Mouse (Mus musculus) megakaryocyte-erythroid progenitor cell, adult 5-6 weeks (primary cell): ENCODE measurements around the gene Fut4. TPM values are rescaled to one million over a fixed set of nuclear protein-coding genes. Genes with fewer than 3 reads are reported as not detected.

Experiments
- ATAC-seq: replicated peaks from 2 replicates; pipeline ENCODE4 v1.8.0; 2016; ENCODE audit warnings: mild to moderate bottlenecking, inconsistent platforms; ENCODE audit not compliant: severe bottlenecking, poor library complexity, low FRiP score, low TSS enrichment
- total RNA-seq, 2 experiments: library from RNA; stranded (forward) in 1 of 2; stranded (reverse) in 1 of 2; fragments of 200-1000, 215-1000 nt in 1 of 2; fragments of >200 nt in 1 of 2; fragmentation: Nextera tagmentation in 1 of 2; gene quantifications; 2 replicates each; pipeline ENCODE4 v1.2.3; 2014 to 2017

Fut4 gene
- total RNA-seq (2014; fragmentation: Nextera tagmentation) (0.48 and 0.72 TPM in 2 replicates), total RNA-seq (2017) (0.57 and 1.1 TPM in 2 replicates)

DNA sequence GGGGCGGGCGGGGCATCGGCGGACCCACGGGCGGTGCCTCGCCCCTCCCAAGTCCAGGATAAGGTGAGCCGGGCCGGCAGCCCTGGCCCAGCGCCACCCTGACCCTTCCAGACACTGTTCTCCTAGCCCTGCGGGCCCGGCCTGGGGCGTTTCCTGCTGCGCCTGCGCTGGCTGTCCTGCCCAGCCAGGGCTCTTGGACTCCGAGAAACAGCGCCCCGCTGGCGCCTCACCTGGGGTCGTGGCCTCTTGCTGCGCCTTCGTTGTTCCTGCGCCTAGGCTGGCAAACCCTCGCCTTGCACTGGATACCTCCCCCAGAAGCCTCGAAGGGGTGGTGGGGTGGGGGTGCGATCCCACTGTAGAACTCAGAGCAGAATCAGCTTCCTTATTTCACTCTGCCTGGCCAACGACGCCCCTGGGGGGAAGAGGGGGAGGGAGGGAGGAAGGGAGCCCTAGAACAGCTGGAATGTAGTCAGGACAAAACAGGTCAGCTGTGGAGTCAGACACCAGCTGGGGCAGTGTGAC, at the start of gene Fut4:
Gene Fut4, minus strand, starts transcription at position 393 of the 522 bp plus-strand sequence.
- ATAC-seq: peak; percentile 62

- no peak for ATAC-seq
Observed at GRCm38 (mm10) chr9:14787356-14787755, 35.2 kb upstream of the Fut4 start.

DNA sequence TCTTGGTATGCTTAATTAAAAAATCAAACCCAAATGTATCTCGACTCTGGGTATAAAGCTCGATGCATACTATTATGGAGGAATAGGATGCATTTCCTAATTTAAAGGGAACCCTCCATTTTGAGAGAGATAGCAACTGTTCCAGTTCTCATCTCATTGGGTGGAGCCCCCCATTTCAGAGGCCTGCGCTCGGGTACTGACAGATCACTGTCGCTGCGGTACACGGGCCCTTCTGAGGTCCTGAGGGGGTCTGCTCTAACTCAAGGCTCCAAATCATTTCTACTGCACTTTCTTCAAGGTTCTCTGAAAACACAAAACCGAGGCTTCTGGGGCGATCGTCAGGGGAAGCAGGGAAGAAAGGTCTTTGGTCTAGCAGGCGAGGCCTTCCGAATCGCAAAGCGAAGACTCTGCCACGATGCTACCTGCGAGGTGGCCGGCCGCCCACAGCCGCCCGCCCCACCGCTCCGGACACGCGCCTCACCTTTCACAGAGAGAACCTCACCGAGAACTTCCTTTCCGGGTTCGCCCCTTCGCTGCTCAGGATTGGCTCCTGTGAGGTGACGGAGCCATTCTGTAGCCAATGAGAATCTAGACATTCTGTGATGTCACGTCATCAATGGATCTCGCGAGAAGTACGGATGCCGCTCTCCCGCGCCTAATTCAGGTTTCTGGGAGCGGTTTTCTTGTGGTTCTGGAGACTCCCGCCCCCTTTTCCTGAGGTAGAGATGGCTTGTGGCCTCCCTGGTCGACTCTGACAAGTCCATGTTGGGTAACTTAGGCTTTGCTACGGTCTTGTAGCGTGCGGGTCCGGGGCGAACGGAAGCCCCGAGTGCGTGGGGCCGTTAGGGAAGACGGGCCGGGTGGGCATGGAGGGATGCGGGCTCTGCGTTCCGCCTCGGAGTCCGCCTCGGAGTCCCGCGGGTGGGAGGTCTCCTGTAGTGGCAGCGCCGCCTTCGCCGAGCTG, 32.1 kb upstream of the Fut4 start, which contains the start of the genes Mre11a and Ankrd49:
Gene Mre11a, plus strand, starts transcription at position 616 of the 964 bp plus-strand sequence.
Gene Ankrd49, minus strand, starts transcription at position 818 of the 964 bp plus-strand sequence.
- peak; percentile 99 for ATAC-seq

- no peak for ATAC-seq
Observed at GRCm38 (mm10) chr9:14778341-14778740, 26.1 kb upstream of the Fut4 start.

DNA sequence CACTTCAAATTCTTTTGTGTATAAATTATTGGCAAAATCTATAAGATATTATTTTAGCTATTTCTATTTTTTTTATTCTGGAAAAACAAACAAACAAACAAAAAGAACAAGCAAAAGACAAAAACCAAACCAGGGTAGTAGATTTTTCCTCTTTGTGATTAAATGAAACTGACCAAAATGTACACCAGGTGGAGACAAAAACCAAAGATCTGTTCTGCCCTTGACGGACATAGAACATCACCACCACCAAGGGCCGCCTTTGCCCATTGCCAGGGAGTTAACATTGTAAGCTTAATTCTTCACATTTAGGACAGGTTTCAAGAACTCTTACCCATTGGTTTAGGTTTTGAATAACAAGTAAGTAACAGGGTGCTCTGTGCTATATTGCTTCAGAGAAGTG, 21.6 kb upstream of the Fut4 start:
- ATAC-seq: no peak

GRCm38 (mm10) chr9:14772074-14772473, 19.9 kb upstream of the Fut4 start:
- no peak for ATAC-seq

- peak; percentile 50 for ATAC-seq
Observed at GRCm38 (mm10) chr9:14770803-14771471, 18.7 kb upstream of the Fut4 start, which contains the start of gene 1700012B09Rik. TSS of gene 1700012B09Rik (minus strand) at chr9:14771030.

DNA sequence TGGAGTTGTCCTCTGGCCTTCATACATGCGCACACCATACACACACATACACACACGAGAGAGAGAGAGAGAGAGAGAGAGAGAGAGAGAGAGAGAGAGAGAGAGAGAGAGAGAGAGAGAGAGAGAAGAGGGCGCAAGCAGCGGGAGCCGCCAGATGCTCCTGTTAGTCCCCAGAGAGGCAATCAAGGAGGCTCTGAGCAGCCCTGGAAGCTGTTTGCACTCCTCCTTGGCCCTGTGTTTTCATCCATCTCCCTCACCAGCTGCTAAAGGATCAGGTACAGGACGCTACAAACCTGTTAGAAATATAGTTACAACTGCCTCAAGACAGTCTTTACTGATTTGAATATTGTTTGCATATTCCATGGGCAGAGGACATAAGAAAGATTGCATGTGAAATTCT, 17.6 kb upstream of the Fut4 start:
- no peak for ATAC-seq

DNA sequence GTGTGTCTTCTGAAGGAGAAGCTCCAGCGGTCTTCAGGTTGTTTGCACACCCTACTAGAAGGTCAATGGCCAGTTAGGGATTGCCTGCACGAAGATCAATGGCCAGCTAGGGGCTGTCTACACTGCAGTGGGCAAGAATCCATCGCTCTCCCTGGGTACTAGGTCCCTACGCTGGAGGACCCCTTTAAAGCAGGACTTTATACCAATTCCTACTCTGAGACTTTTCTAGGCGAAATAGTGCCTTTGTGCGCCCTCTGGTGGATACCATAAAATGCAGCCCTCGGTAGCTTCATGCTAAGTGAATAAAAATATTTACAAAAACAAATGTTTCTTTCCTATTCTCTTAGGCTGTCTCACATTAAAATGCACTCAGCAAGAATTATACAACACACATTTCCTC, 12.6 kb upstream of the Fut4 start:
- peak; percentile 77 for ATAC-seq

GRCm38 (mm10) chr9:14759261-14759660, 7.1 kb upstream of the Fut4 start:
- no peak for ATAC-seq

DNA sequence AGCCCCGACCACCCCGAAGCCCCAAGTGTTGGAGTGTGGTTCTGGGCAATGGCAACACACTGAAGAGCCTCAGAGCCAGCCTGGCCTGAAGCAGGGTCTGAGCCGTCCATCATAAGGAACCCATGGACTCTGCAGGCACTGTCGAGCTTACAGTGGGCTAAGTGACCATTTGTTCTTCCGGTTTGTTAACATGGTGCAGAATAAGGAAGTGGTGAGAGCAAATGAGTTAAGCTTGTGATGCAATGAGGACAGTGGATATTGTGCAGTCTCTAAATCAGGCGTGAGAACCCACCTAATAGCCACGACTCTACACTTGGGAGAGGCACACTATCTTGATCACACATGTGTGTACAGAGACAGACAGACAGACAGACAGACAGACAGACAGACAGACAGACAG, 6.4 kb upstream of the Fut4 start:
- no peak for ATAC-seq

GRCm38 (mm10) chr9:14754469-14754868, 2.3 kb upstream of the Fut4 start:
- ATAC-seq: no peak

DNA sequence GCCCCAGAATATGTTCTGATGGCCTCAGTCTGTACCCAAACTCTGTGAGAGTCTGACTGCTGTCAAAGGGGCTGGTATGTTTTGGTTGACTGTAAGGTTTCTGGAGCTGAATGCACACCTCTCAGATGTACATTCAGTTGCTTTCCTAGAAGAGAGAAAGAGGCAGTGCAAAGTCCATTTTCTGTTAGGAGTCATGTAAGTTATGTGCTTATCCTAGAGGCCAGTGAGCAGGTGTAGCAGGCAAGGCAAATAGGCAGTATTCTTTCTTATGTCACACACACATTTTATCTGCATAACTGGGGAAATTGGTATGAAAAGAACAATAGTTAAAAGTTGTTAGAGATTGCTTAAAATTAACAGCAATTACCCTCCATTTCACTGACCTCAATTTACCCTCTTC, 1.8 kb upstream of the Fut4 start:
- no peak for ATAC-seq

DNA sequence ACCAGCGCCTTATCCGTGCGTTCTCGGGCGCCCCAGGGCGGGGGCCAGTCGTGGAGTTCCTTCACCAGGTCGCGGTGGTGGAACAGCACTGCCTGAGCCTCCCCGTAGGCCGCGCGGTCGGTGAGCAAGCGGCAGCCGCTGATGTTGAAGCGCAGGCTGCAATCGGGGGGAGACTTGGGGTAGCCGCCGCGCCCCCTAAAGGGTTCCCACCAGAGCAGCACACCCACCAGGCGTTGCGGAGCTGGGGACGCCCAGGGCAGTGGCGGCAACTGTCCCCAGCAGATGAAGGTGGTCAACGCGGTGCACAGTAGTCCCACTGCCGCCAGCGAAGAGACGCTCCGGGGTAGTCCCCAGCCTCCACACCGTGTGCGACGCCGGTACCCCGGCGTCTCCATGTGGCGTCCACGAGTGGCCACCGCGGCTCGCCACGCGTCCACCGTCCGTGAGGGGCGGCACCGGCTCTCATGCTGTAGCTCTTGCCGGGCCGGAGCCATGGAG, 641 bp downstream of the Fut4 start:
- peak; percentile 55 for ATAC-seq

DNA sequence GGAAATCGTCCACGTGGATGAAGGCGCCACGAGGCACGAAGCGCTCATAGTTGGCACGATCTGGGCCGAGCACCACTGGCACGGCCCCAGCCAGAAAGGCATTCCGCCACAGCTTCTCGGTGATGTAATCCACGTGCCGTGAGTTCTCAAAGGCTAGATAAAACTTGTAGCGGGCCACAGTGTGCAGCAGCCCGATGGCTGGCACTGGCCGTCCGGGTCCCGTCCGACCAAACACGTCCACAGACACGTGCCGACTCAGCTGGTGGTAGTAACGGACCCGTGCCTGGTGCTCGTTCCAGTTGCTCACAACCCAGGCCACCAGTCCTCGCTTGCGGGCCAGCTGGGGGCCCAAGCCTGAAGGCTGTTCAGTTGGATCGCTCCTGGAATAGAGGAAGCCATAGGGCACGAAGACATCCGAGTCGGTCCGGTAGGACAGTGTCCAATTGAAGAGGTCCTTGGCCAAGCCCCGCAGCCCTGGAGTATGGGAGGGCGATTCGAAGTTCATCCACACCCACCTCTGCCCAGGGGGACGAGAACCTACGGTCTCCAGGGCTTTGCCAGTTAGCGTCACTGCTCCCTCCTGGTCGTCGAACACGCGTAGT, 1.2 kb downstream of the Fut4 start:
- no peak for ATAC-seq

- no peak for ATAC-seq
Observed at GRCm38 (mm10) chr9:14740151-14740924, 11.9 kb downstream of the Fut4 start, which contains the start of gene Piwil4. TSS of gene Piwil4 (minus strand) at chr9:14740733.

- ATAC-seq: no peak
Observed at GRCm38 (mm10) chr9:14739498-14740150, 12.6 kb downstream of the Fut4 start.

DNA sequence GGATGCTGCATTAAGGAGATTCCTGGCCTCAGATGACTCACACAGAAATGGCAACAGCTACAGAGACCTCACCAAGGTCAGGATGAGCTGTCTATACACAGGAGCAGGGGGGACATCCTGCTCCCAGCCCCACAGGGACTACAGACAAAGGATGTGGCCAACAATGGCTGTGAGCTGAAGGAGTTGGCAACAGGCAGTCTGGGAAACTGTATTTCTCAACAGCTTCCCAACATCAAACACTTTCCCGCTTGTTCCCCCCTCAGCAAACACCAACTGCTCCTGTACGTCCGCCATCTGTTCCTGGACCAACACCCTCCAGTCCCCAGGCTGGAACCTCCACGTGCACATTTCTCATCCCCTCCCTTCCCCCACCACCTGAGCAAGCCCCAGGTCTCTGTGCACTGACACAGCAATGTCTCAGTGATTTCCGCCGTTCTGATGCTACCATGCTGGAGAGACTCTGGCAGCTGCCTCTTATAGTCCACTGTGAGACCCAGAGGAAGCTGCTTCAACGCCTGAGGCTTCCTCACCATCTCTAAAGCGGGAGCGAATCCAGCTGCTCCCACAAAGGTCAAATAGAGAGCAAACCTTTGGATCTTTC, 21.2 kb downstream of the Fut4 start:
- no peak for ATAC-seq
